Mouse (Mus musculus): ENCODE measurements at regions not wholly inside any gene's neighbourhood (a gene's known extent, or its start where the extent isn't known, plus 50 kb on each side); places are given as distances from the start of the nearest gene placed in this dataset.

GRCm38 (mm10) chr1:128790881-128791280 is 198.8 kb upstream of the Cxcr4 start:
- TF ChIP-seq CTCF (IDR thresholded peaks at IDR 0.05; ENCODE audit: low read depth) (no peak), EP300 (IDR thresholded peaks at IDR 0.05; ENCODE audit: low read depth) (no peak)

Measured in liver, embryonic 14.5 days (tissue).